Mouse (Mus musculus) C2C12 (cell line): ENCODE measurements around the gene Plac1.

Source experiments
- CTCF ChIP-seq: IDR thresholded peaks from one replicate; pipeline ENCODE4 v1.5.1; 2011; ENCODE audit not compliant: control insufficient read depth, insufficient read depth, insufficient read length
- MAX ChIP-seq: IDR thresholded peaks from one replicate; pipeline ENCODE4 v1.6.1; 2011; ENCODE audit warnings: mild to moderate bottlenecking, control low read depth

DNA sequence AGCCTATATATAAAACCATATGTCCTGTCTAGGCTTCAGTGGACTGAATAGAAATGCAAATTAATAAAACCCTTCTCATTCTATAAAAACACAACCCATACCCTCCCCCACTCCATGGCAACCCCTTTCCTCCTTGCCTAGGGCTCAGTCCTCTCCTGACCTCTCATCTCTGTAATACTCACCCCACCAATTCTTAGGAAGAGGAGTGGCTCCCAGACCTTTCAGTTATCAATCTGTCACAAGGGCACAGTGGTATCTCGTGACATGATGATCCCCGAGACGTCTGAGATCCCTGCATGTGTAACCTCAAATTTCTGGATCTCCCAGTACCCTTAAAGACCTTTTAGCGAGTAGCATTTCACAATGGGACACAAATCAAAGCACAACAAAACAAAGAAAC, 190.7 kb downstream of the Plac1 start:
- no peak for TF ChIP-seq CTCF
- TF ChIP-seq MAX, result no peak
